Mouse (Mus musculus) hindbrain, embryonic 15.5 days (tissue): Measurements from ENCODE around the gene Mlph. TPM values are rescaled to one million over a fixed set of nuclear protein-coding genes. Genes with fewer than 3 reads are reported as not detected.
A peak's percentile ranks its signal among the peaks of the same experiment; 100 is the strongest.

Source experiments
- ATAC-seq: fragments of 200-750 bp; cut with Nextera tagmentation; 2 replicates; pipeline ENCODE4 v1.8.0; 2017; ENCODE audit warnings: low read depth, moderate number of reproducible peaks, moderate TSS enrichment; ENCODE audit not compliant: low FRiP score
- H3K27ac ChIP-seq: fragments of 300-500 bp; sonication (generic); replicated peaks from 2 replicates; pipeline ENCODE4 v1.5.1; 2015; ENCODE audit warnings: mild to moderate bottlenecking, inconsistent platforms
- H3K27me3 ChIP-seq: fragments of 300-500 bp; sonication (generic); 2 replicates; pipeline ENCODE4 v1.6.1; 2015; ENCODE audit warnings: control low read depth, inconsistent platforms
- H3K36me3 ChIP-seq: fragments of 300-500 bp; sonication (generic); 2 replicates; pipeline ENCODE4 v1.6.1; 2015; ENCODE audit warnings: control low read depth, inconsistent platforms
- H3K4me1 ChIP-seq: fragments of 300-500 bp; sonication (generic); replicated peaks from 2 replicates; pipeline ENCODE4 v1.6.1; 2015; ENCODE audit warnings: control low read depth, inconsistent platforms
- H3K4me2 ChIP-seq: fragments of 300-500 bp; sonication (generic); 2 replicates; pipeline ENCODE4 v1.6.1; 2015; ENCODE audit warnings: moderate library complexity, mild to moderate bottlenecking, inconsistent platforms
- H3K4me3 ChIP-seq: fragments of 300-500 bp; sonication (generic); 2 replicates; pipeline ENCODE4 v1.5.1; 2015; ENCODE audit warnings: mild to moderate bottlenecking, inconsistent platforms
- H3K9ac ChIP-seq: fragments of 300-500 bp; sonication (generic); 2 replicates; pipeline ENCODE4 v1.6.1; 2015; ENCODE audit warnings: inconsistent platforms
- H3K9me3 ChIP-seq: fragments of 300-500 bp; sonication (generic); 2 replicates; pipeline ENCODE4 v1.6.1; 2016; ENCODE audit warnings: control low read depth, inconsistent platforms
- WGBS: fragments of 180-500 bp; shearing (Covaris S2); methylation state at CpG from one replicate; pipeline ENCODE4 v1.1.7; 2015; 5-methylcytosine and 5-hydroxymethylcytosine counted together
- polyA plus RNA-seq: library from polyadenylated mRNA; unstranded; fragments of >200 nt; fragmentation: Nextera tagmentation; extraction: Ambion mirVana; gene quantifications from 2 replicates; pipeline ENCODE4 v1.2.1, GENCODE M21; 2015

Mlph gene
- polyA plus RNA-seq, 1 experiment from 2014 or later = 0.29 TPM

DNA sequence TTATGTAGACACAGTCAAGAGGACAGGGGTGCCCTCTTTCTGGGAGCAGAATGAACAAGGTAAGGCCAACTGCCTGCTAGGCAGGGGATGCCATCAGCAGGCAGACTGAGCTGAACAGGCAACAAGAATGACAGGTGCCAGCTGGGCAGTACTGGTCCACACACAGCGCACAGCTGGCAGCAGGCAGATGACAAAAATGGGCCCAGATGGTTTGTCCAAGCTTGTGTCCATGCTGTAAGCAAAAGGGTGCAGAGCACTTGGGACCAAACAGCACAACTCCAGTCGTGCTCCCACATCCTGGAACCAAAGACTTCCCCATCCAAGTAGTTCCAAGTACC lies 58.7 kb downstream of the Mlph start:
- Histone ChIP-seq H3K27ac (no peak overlapping the region), H3K36me3 (no peaks in the 10 kb centered on the region), H3K4me3 (no peak overlapping the region), H3K9me3 (no peaks in the 10 kb centered on the region), H3K4me2 (no peak overlapping the region), H3K27me3 (0 out of 2 replicates have a peak, but pooled peaks cover 7% of the 10 kb centered on the region), H3K4me1 (peaks cover 31% of the 10 kb centered on the region), H3K9ac (no peak overlapping the region)
- ATAC-seq = peak; percentile 47
- 78% methylated on average over 2 of the region's 2 CpGs for WGBS

- no peak overlapping the region for H3K9ac ChIP-seq
- no peaks in the 10 kb centered on the region for H3K36me3 ChIP-seq
- H3K9me3 ChIP-seq = no peaks in the 10 kb centered on the region
- peak overlapping the region; percentile 39 for H3K4me2 ChIP-seq
- WGBS = 3% methylated on average over 12 of the region's 12 CpGs
- peak; percentile 79 for ATAC-seq
- no peak overlapping the region for H3K27ac ChIP-seq
- H3K27me3 ChIP-seq = 0 out of 2 replicates have a peak, but pooled peaks cover 7% of the 10 kb centered on the region
- H3K4me3 ChIP-seq = 0 out of 2 replicates have a peak overlapping the region, but pooled peaks have one; percentile 5
- peaks cover 31% of the 10 kb centered on the region for H3K4me1 ChIP-seq
Measured at GRCm38 (mm10) chr1:90974906-90975649, 60.2 kb downstream of the Mlph start.

DNA sequence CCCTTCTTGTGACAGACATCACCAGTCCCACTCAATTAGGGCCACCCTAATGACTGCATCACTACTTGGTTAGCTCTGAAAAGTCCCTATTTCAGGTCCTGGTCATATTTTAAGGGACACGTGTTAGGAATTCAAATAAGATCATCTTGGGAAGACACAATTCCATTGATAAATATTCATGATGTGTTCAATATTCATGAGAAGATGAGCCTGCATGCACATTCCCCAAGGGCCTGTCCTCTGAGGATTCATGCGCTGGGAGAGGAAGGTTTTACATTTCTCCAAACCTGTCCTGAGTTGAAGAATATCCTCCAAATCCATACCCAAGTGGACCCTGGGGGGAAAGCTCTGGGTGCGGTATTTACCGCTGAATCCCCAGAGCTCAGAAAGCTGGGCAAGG lies 61.1 kb downstream of the Mlph start:
- 38% methylated on average over 4 of the region's 4 CpGs for WGBS
- Histone ChIP-seq H3K4me1 (peaks cover 31% of the 10 kb centered on the region), H3K27ac (no peak overlapping the region), H3K36me3 (no peaks in the 10 kb centered on the region), H3K27me3 (0 out of 2 replicates have a peak, but pooled peaks cover 7% of the 10 kb centered on the region), H3K9ac (no peak overlapping the region), H3K4me3 (no peak overlapping the region), H3K9me3 (no peaks in the 10 kb centered on the region), H3K4me2 (no peak overlapping the region)
- no peak for ATAC-seq

DNA sequence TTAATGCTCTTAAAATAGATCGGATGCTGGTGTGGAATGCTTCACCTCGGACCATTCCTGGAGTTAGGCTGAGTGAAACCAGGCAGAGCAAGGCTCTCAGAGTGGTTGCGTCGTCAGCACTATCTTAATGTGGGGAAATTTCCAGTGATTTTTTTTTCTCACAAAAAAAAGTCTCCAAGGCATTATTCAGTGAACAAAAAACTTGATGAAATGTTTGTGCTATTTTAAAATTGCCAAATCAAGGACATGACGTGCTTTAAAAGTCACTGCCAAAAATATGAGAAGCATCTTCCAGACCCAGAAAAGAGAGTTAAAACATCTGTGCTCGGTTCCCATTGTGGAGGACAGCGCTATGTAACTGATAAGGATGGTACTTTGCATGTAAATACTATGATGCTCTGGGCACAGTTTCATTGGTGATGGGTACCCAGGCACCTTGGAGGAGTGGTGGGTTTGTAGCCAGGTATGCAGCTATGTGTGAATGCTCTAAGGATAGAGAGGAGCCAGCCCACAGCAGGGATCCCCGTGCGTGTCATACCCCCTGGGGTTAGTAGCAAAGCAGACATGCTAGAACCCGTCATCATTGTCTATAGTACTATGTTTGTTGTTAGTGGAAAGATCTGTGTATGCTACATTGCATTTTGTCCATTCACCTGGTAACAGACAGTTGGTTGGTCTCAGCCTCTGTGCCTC lies 65.9 kb downstream of the Mlph start:
- Histone ChIP-seq H3K4me1 (peaks cover under 1% of the 10 kb centered on the region), H3K27ac (no peak overlapping the region), H3K9me3 (no peaks in the 10 kb centered on the region), H3K4me3 (no peak overlapping the region), H3K27me3 (no peaks in the 10 kb centered on the region), H3K4me2 (no peak overlapping the region), H3K36me3 (no peaks in the 10 kb centered on the region), H3K9ac (no peak overlapping the region)
- ATAC-seq = no peak
- WGBS = 85% methylated on average over 10 of the region's 10 CpGs

DNA sequence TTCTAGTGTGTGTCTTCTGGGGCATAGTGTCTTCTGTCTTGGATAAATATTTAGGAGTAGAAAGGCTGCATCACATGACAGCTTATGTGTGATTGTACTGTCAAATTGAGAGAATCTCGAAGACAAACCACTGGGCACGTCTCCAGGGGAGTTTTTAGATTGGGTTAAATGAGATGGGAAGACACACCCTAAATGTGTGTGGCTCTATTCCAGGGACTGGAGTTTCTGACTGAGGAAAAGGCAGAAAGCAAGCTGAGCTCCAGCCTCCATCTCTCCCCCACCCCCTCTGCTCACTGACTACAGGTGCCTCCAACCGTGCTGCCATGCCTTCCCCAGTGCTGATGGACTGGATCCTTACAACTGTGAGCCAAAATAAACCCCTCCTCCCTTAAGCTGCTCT lies 66.5 kb downstream of the Mlph start:
- no peak overlapping the region for H3K27ac ChIP-seq
- H3K9ac ChIP-seq = no peak overlapping the region
- ATAC-seq = no peak
- 74% methylated on average over 3 of the region's 3 CpGs for whole genome bisulfite sequencing
- no peaks in the 10 kb centered on the region for H3K27me3 ChIP-seq
- no peak overlapping the region for H3K4me2 ChIP-seq
- H3K4me1 ChIP-seq = no peaks in the 10 kb centered on the region
- H3K4me3 ChIP-seq = no peak overlapping the region
- no peaks in the 10 kb centered on the region for H3K36me3 ChIP-seq
- H3K9me3 ChIP-seq = no peaks in the 10 kb centered on the region

- peaks cover 20% of the 10 kb centered on the region for H3K4me1 ChIP-seq
- H3K9me3 ChIP-seq = no peaks in the 10 kb centered on the region
- ATAC-seq = no peak
- H3K27ac ChIP-seq = no peak overlapping the region
- no peaks in the 10 kb centered on the region for H3K27me3 ChIP-seq
- 91% methylated on average over 1 of the region's 1 CpGs for WGBS
- no peak overlapping the region for H3K9ac ChIP-seq
- no peak overlapping the region for H3K4me2 ChIP-seq
- H3K36me3 ChIP-seq = no peaks in the 10 kb centered on the region
- no peak overlapping the region for H3K4me3 ChIP-seq
Measured at GRCm38 (mm10) chr1:90995916-90996315, 81.0 kb downstream of the Mlph start.

DNA sequence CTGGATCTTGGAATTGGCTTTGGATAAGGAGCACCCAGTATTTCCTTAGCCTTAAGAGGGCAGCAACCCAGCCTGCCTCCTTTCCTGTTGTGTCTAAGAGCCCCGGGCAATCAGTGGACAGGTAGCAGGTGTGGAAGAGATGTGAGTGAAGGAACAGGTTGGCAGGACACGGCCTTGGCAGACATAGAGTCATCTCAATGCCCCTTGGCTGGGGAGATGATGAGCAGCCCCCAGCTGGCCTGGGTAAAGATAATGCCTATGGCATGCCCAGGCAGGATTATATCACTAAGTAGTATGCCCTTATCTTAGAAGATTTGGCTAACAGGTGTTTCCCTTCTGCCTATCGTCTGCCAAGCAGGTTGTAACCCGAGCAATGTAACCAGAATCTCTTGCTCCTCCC lies 82.3 kb downstream of the Mlph start:
- ATAC-seq = no peak
- Histone ChIP-seq H3K4me2 (no peak overlapping the region), H3K4me1 (peaks cover 29% of the 10 kb centered on the region), H3K27me3 (no peaks in the 10 kb centered on the region), H3K4me3 (no peak overlapping the region), H3K9ac (no peak overlapping the region), H3K36me3 (no peaks in the 10 kb centered on the region), H3K9me3 (no peaks in the 10 kb centered on the region), H3K27ac (no peak overlapping the region)
- WGBS = 85% methylated on average over 4 of the region's 4 CpGs

DNA sequence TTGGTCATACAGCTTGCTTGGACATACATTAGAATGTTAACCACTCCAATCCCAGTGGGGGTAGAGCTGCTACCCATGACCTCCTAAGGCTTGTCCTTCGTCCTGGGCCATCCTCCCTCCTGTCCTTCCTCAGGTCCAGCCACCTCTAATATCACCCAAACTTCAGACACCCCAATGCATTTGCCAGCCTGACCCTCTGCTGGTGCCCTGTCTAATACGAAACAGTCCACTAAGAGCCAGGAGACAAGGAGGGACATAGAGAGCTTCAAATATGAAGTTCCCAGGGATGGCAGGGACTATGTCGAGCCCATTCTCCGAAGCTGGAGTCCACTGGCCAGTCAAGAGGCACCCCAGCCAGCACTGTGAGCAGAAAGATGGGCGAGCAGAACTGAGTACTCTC lies 82.8 kb downstream of the Mlph start:
- ATAC-seq = no peak
- no peak overlapping the region for H3K27ac ChIP-seq
- peaks cover 29% of the 10 kb centered on the region for H3K4me1 ChIP-seq
- peak overlapping the region; percentile 62 for H3K4me3 ChIP-seq
- WGBS = 92% methylated on average over 5 of the region's 5 CpGs
- no peaks in the 10 kb centered on the region for H3K27me3 ChIP-seq
- no peak overlapping the region for H3K9ac ChIP-seq
- no peaks in the 10 kb centered on the region for H3K9me3 ChIP-seq
- H3K36me3 ChIP-seq = no peaks in the 10 kb centered on the region
- peak overlapping the region; percentile 90 for H3K4me2 ChIP-seq

GRCm38 (mm10) chr1:90998268-90998890 lies 83.5 kb downstream of the Mlph start, which contains the start of gene Lrrfip1:
TSS of gene Lrrfip1 (plus strand) at chr1:90998737.
- Histone ChIP-seq H3K4me2 (peak within 1 kb of the TSS; percentile 90), H3K4me1 (peaks cover 29% of the 10 kb centered on the region), H3K4me3 (peak within 1 kb of the TSS; percentile 62), H3K9me3 (no peaks in the 10 kb centered on the region), H3K36me3 (no peaks in the 10 kb centered on the region), H3K27ac (peak within 1 kb of the TSS; percentile 73), H3K27me3 (no peaks in the 10 kb centered on the region), H3K9ac (peak within 1 kb of the TSS; percentile 79)
- peak; percentile 90 for ATAC-seq
- WGBS = 1% methylated on average over 58 of the region's 59 CpGs

DNA sequence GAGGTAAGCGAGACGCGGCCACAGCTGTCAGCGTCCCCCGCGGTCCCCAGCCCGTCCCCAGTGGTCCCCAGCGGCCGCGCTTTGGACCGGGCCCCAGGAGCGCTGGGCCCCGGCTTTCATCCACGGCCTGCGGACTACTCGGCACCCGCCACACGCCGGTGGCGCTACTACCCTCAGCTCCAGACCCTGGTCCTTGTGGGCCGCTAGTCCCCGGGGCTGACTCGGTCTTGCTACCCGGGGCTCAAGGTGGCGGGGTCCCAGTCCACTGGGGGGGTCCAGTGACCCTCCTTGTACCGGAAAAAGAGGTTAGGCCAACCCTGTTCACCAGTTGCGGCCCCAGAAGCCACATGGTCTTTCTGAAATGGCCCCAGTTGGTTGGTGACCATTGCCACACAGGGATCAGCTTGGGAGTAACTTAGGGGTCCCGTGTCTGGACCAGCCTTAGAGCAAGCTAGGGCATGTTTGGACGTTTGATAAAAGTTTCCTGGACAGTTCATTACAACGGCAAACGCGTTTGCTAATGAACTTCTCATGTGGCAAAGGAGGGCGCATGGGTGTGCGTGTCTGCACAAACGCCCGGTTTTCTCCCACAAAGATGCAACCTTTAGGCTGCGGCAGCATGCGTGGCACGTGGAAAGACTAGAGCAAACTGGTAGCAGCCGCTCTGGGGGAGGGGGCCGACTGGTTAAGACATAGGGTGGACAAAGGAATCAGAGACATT lies 84.2 kb downstream of the Mlph start:
- H3K9ac ChIP-seq = peak overlapping the region; percentile 79
- H3K4me2 ChIP-seq = peak overlapping the region; percentile 90
- no peaks in the 10 kb centered on the region for H3K9me3 ChIP-seq
- H3K27ac ChIP-seq = peak overlapping the region; percentile 73
- H3K27me3 ChIP-seq = no peaks in the 10 kb centered on the region
- WGBS = under 1% methylated on average over 24 of the region's 41 CpGs
- peaks cover 29% of the 10 kb centered on the region for H3K4me1 ChIP-seq
- ATAC-seq = peak; percentile 77
- H3K4me3 ChIP-seq = peak overlapping the region; percentile 62
- H3K36me3 ChIP-seq = no peaks in the 10 kb centered on the region

DNA sequence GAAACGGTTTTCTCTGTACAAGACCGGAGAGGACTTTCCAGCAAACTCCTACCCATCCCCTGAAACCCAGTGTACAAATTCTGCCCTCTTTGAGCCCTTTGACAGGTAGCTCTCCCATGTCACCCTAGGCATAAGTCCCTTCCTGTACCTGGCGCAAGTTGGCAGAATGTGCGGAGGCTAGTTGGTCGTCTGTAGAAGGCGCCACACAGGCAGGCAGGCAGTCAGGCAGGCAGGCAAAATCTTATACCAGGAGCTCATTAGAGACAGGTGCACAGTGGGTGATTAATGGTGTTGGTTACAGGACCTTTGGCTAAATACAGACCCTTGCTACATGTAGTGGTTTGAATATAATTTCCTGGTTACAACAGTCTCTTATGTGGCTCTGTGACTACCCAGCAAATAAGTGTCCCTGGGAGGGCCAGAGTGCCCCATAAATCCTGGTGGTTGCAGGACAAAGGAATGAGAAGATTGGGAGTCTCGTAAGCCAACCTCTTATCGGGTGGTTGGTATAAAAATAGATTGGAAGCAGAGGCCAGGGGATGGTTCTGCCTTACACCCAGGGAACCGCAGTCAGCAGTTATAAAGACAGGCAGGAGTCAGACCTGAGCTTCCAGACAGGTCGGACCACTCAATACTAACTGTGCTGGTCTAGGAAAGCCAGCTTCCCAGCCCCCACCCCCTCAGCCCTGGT lies 85.2 kb downstream of the Mlph start:
- Histone ChIP-seq H3K27me3 (no peaks in the 10 kb centered on the region), H3K36me3 (no peaks in the 10 kb centered on the region), H3K9ac (no peak overlapping the region), H3K4me1 (peaks cover 29% of the 10 kb centered on the region), H3K27ac (no peak overlapping the region), H3K9me3 (no peaks in the 10 kb centered on the region), H3K4me3 (peak overlapping the region; percentile 62), H3K4me2 (peak overlapping the region; percentile 90)
- ATAC-seq = 0 out of 2 replicates have a peak, but pooled peaks have one; percentile 4
- 65% methylated on average over 10 of the region's 10 CpGs for WGBS
